Mouse (Mus musculus): ENCODE data around the gene Wwox. TPM values are rescaled to one million over a fixed set of nuclear protein-coding genes. Genes with fewer than 3 reads are reported as not detected.

Wwox gene
- polyA plus RNA-seq, 1 experiment, result 13.5 TPM

DNA sequence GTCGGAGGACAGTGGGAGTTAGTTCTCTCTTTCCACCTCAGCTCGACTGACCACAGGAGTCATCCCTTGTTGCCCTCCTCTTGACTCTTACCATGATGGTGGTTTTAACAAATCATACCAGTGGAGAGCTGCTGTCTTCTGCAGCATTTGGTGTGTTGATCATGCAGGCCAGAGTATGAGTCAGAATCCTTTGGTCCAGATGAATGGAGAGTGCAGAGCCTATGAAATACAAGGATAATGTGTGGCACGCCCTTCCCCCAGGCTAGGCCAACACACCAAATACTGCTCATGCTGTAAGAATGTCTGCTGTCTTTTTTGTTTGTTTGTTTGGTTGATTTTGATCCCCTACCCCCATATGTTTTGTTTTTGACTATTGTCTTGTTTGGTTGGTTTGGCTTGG lies 234.0 kb downstream of the Wwox start:
- Histone ChIP-seq H3K27ac (ENCODE audit: control insufficient read depth, insufficient read depth, low read depth, low read length, poor library complexity) (no peak overlapping the region), H3K4me3 (replicated peaks; ENCODE audit: control insufficient read depth, low read depth, low read length) (no peak overlapping the region), H3K4me1 (ENCODE audit: control insufficient read depth, insufficient read depth, low read length) (no peaks in the 10 kb centered on the region)
- whole genome bisulfite sequencing, result 83% methylated on average over 3 of the region's 3 CpGs
- TF ChIP-seq CTCF (IDR thresholded peaks at IDR 0.05; ENCODE audit: control insufficient read depth, insufficient read depth, low read length) (no peak), POLR2A (IDR thresholded peaks at IDR 0.05; ENCODE audit: borderline replicate concordance, control insufficient read depth, low read depth, low read length) (no peak)

DNA sequence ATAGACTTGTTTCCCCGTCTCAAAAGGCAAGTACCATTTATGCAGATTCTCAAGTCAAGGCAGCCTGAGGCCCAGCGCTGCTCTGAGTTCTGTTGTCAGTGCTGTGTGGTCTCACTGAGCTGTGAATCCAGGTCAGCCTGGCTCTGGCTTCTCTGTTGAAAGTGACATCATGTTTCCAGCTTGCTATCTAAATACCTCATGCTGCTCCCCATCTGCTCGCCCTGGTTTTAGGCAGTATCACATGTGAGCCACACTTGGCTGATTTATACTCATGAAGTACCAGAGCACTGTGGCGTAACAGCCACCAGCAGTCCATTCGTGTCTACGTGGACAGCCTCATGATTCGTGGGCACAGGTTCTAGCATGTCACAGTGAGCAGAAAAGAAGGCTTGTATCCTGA lies 235.7 kb downstream of the Wwox start:
- 87% methylated on average over 7 of the region's 7 CpGs for WGBS
- no peak overlapping the region for H3K4me3 ChIP-seq (replicated peaks; ENCODE audit: control insufficient read depth, low read depth, low read length)
- H3K27ac ChIP-seq (ENCODE audit: control insufficient read depth, insufficient read depth, low read depth, low read length, poor library complexity), result no peak overlapping the region
- no peaks in the 10 kb centered on the region for H3K4me1 ChIP-seq (ENCODE audit: control insufficient read depth, insufficient read depth, low read length)
- TF ChIP-seq POLR2A (IDR thresholded peaks at IDR 0.05; ENCODE audit: borderline replicate concordance, control insufficient read depth, low read depth, low read length), result no peak
- no peak for TF ChIP-seq CTCF (IDR thresholded peaks at IDR 0.05; ENCODE audit: control insufficient read depth, insufficient read depth, low read length)

- no peaks in the 10 kb centered on the region for H3K4me1 ChIP-seq (ENCODE audit: control insufficient read depth, insufficient read depth, low read length)
- WGBS, result 79% methylated on average over 2 of the region's 2 CpGs
- no peak for TF ChIP-seq POLR2A (IDR thresholded peaks at IDR 0.05; ENCODE audit: borderline replicate concordance, control insufficient read depth, low read depth, low read length)
- no peak overlapping the region for H3K4me3 ChIP-seq (replicated peaks; ENCODE audit: control insufficient read depth, low read depth, low read length)
- H3K27ac ChIP-seq (ENCODE audit: control insufficient read depth, insufficient read depth, low read depth, low read length, poor library complexity), result no peak overlapping the region
These were observed 237.5 kb downstream of the Wwox start for GRCm38 (mm10) chr8:114676918-114677317.

GRCm38 (mm10) chr8:114677551-114678127 lies 238.2 kb downstream of the Wwox start:
- 84% methylated on average over 6 of the region's 6 CpGs for WGBS
- TF ChIP-seq POLR2A (IDR thresholded peaks at IDR 0.05; ENCODE audit: borderline replicate concordance, control insufficient read depth, low read depth, low read length) (no peak), CTCF (IDR thresholded peaks at IDR 0.05; ENCODE audit: control insufficient read depth, insufficient read depth, low read length) (no peak)
- Histone ChIP-seq H3K4me1 (ENCODE audit: control insufficient read depth, insufficient read depth, low read length) (no peaks in the 10 kb centered on the region), H3K27ac (ENCODE audit: control insufficient read depth, insufficient read depth, low read depth, low read length, poor library complexity) (no peak overlapping the region), H3K4me3 (replicated peaks; ENCODE audit: control insufficient read depth, low read depth, low read length) (no peak overlapping the region)

GRCm38 (mm10) chr8:114679386-114680098 lies 240.1 kb downstream of the Wwox start:
- WGBS, result 83% methylated on average over 14 of the region's 14 CpGs
- Histone ChIP-seq H3K27ac (ENCODE audit: control insufficient read depth, insufficient read depth, low read depth, low read length, poor library complexity) (no peak overlapping the region), H3K4me3 (replicated peaks; ENCODE audit: control insufficient read depth, low read depth, low read length) (no peak overlapping the region), H3K4me1 (ENCODE audit: control insufficient read depth, insufficient read depth, low read length) (no peaks in the 10 kb centered on the region)
- TF ChIP-seq CTCF (IDR thresholded peaks at IDR 0.05; ENCODE audit: control insufficient read depth, insufficient read depth, low read length) (no peak), POLR2A (IDR thresholded peaks at IDR 0.05; ENCODE audit: borderline replicate concordance, control insufficient read depth, low read depth, low read length) (no peak)

- WGBS, result 87% methylated on average over 10 of the region's 10 CpGs
- H3K4me3 ChIP-seq (replicated peaks; ENCODE audit: control insufficient read depth, low read depth, low read length), result no peak overlapping the region
These were observed 241.7 kb downstream of the Wwox start for GRCm38 (mm10) chr8:114681136-114681535.

GRCm38 (mm10) chr8:114682166-114682565 lies 242.7 kb downstream of the Wwox start:
- no peak overlapping the region for H3K4me3 ChIP-seq (replicated peaks; ENCODE audit: control insufficient read depth, low read depth, low read length)
- WGBS, result 57% methylated on average over 10 of the region's 10 CpGs
- H3K27ac ChIP-seq (ENCODE audit: control insufficient read depth, insufficient read depth, low read depth, low read length, poor library complexity), result no peak overlapping the region
- no peaks in the 10 kb centered on the region for H3K4me1 ChIP-seq (ENCODE audit: control insufficient read depth, insufficient read depth, low read length)
- TF ChIP-seq CTCF (IDR thresholded peaks at IDR 0.05; ENCODE audit: control insufficient read depth, insufficient read depth, low read length), result no peak
- no peak for TF ChIP-seq POLR2A (IDR thresholded peaks at IDR 0.05; ENCODE audit: borderline replicate concordance, control insufficient read depth, low read depth, low read length)

More at GRCm38 (mm10) chr8:114681136-114681535, 241.7 kb downstream of the Wwox start:
- Histone ChIP-seq H3K4me1 (ENCODE audit: control insufficient read depth, insufficient read depth, low read length) (no peaks in the 10 kb centered on the region), H3K27ac (ENCODE audit: control insufficient read depth, insufficient read depth, low read depth, low read length, poor library complexity) (no peak overlapping the region)
- TF ChIP-seq POLR2A (IDR thresholded peaks at IDR 0.05; ENCODE audit: borderline replicate concordance, control insufficient read depth, low read depth, low read length) (no peak), CTCF (IDR thresholded peaks at IDR 0.05; ENCODE audit: control insufficient read depth, insufficient read depth, low read length) (no peak)

DNA sequence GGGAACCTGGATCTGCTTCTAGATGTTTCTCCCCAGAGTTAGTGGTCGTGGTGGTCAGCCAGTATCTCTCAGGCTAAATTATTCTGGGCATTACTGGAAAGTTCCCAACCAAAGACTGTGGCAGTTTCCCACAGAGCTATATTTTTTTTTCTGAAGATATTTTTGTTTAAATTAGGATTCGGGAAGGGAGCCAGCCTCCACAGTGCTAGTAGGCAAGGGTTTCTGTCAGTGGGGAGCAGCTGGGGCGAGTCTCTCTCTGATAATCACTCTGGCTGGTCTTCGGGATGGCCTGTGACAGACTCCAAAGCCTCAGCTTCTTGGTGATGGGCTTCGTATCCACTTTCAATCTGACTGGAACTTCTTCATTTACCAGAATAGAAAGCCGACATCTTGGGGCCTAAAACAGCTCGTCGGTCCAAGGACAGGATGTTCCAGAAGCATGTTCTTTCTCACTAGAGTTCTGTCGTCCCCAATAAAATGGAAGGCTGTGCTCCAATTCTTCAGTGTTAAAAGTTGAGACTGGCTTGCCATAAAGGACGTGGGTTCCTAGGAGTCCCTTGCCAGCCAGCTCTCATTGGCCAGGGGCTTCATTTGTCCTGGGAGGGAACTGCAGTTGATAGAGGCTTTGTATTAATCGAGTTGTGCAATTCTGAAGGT lies 244.7 kb downstream of the Wwox start:
- H3K27ac ChIP-seq (ENCODE audit: control insufficient read depth, insufficient read depth, low read depth, low read length, poor library complexity), result no peak overlapping the region
- H3K4me1 ChIP-seq (ENCODE audit: control insufficient read depth, insufficient read depth, low read length), result no peaks in the 10 kb centered on the region
- TF ChIP-seq CTCF (IDR thresholded peaks at IDR 0.05; ENCODE audit: control insufficient read depth, insufficient read depth, low read length), result no peak
- TF ChIP-seq POLR2A (IDR thresholded peaks at IDR 0.05; ENCODE audit: borderline replicate concordance, control insufficient read depth, low read depth, low read length), result no peak
- WGBS, result 82% methylated on average over 11 of the region's 11 CpGs
- no peak overlapping the region for H3K4me3 ChIP-seq (replicated peaks; ENCODE audit: control insufficient read depth, low read depth, low read length)
